Mouse (Mus musculus) kidney, postnatal 0 days (tissue): Measurements from ENCODE around the gene Hdac10. TPM values are rescaled to one million over a fixed set of nuclear protein-coding genes. Genes with fewer than 3 reads are reported as not detected.

ENCODE experiments used
- ATAC-seq: fragments of 200-750 bp; cut with Nextera tagmentation; replicated peaks from 2 replicates; pipeline ENCODE4 v1.8.0; 2017; ENCODE audit warnings: low read depth, moderate number of reproducible peaks, moderate TSS enrichment, moderate library complexity; ENCODE audit not compliant: low FRiP score
- DNase-seq: peaks from one replicate; pipeline ENCODE4 v3.0.0-alpha.2; 2016; ENCODE audit warnings: low spot score
- H3K27ac ChIP-seq: fragments of 300-500 bp; sonication (generic); 2 replicates; pipeline ENCODE4 v1.5.1; 2014; ENCODE audit warnings: mild to moderate bottlenecking
- H3K27me3 ChIP-seq: fragments of 300-500 bp; sonication (generic); 2 replicates; pipeline ENCODE4 v1.6.1; 2014; ENCODE audit warnings: low read length, mixed read lengths; ENCODE audit not compliant: insufficient read depth
- H3K36me3 ChIP-seq: fragments of 300-500 bp; sonication (generic); 2 replicates; pipeline ENCODE4 v1.6.1; 2014; ENCODE audit warnings: low read length, mixed read lengths; ENCODE audit not compliant: insufficient read depth
- H3K4me1 ChIP-seq: fragments of 300-500 bp; sonication (generic); replicated peaks from 2 replicates; pipeline ENCODE4 v1.6.1; 2014; ENCODE audit warnings: antibody characterized with exemption, low read length, mixed read lengths; ENCODE audit not compliant: insufficient read depth
- H3K4me2 ChIP-seq: fragments of 300-500 bp; sonication (generic); 2 replicates; pipeline ENCODE4 v1.6.1; 2014; ENCODE audit warnings: mild to moderate bottlenecking, low read length, moderate library complexity, mixed read lengths
- H3K4me3 ChIP-seq: fragments of 300-500 bp; sonication (generic); replicated peaks from 2 replicates; pipeline ENCODE4 v1.5.1; 2014; ENCODE audit warnings: low read depth, low read length
- H3K9ac ChIP-seq: fragments of 300-500 bp; sonication (generic); 2 replicates; pipeline ENCODE4 v1.6.1; 2014; ENCODE audit warnings: low read depth, low read length
- H3K9me3 ChIP-seq: fragments of 300-500 bp; sonication (generic); replicated peaks from 2 replicates; pipeline ENCODE4 v1.6.1; 2016; ENCODE audit warnings: low read length, inconsistent platforms, mixed read lengths
- CTCF ChIP-seq: IDR thresholded peaks from 2 replicates; pipeline ENCODE4 v1.5.1; 2016; ENCODE audit warnings: antibody characterized with exemption, low read depth, mild to moderate bottlenecking, moderate library complexity
- WGBS: fragments of 180-500 bp; shearing (Covaris S2); extraction: QIAGEN DNeasy Blood & Tissue Kit; methylation state at CpG from one replicate; pipeline ENCODE4 v1.1.7; 2014; 5-methylcytosine and 5-hydroxymethylcytosine counted together
- microRNA-seq: library from miRNA; unstranded; fragments of <30 nt; microRNA quantifications from one replicate; pipeline ENCODE4, GENCODE M21; 2016
- polyA plus RNA-seq: library from polyadenylated mRNA; unstranded; fragments of >200 nt; fragmentation: Nextera tagmentation; extraction: Ambion mirVana; gene quantifications from 2 replicates; pipeline ENCODE4 v1.2.1, GENCODE M21; 2015

Gene Hdac10
- polyA plus RNA-seq, 1 experiment from 2014 or later, result 13.2 TPM

DNA sequence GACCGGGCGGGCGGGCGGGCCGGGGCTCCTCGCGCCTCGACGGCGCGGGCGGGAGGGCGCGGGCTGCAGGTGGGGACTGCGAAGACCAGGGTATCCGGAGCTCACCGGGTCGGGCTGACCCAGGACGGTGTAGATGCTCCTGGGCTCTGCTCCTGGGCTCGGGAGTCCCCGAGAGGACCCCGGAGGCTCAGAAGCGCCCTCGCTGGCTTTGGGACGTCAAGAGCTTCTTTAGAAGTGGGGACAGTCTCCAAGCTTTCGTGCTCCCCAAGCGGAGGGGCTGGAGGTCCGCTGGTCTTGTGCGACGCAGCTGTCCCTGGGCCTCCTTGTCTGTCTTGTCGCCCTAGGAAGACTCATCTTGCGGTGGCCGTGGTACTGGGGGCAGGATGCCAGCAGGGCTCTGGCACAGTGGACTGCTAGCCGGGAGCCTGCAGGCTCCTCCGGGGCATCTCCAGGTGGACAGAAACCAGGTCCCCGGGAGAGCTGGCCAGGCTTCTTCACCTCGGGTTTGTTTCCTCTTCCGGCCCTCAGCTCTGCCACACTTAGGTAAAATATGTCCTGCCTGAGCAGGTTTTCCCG lies 52.3 kb downstream of the Hdac10 start:
- Histone ChIP-seq H3K4me1 (peaks cover 20% of the 10 kb centered on the region), H3K9me3 (no peaks in the 10 kb centered on the region), H3K36me3 (peaks cover 9% of the 10 kb centered on the region; the same call in 1 of the 2 replicates), H3K27ac (peak overlapping the region; percentile 93), H3K4me2 (peak overlapping the region; percentile 67), H3K9ac (peak overlapping the region; percentile 92), H3K27me3 (no peaks in the 10 kb centered on the region), H3K4me3 (peak overlapping the region; percentile 81)
- WGBS, result under 1% methylated on average over 25 of the region's 39 CpGs
- no peak for TF ChIP-seq CTCF
- peak; percentile 58 for DNase-seq
- ATAC-seq, result 0 out of 2 replicates have a peak, but pooled peaks have one; percentile 0

DNA sequence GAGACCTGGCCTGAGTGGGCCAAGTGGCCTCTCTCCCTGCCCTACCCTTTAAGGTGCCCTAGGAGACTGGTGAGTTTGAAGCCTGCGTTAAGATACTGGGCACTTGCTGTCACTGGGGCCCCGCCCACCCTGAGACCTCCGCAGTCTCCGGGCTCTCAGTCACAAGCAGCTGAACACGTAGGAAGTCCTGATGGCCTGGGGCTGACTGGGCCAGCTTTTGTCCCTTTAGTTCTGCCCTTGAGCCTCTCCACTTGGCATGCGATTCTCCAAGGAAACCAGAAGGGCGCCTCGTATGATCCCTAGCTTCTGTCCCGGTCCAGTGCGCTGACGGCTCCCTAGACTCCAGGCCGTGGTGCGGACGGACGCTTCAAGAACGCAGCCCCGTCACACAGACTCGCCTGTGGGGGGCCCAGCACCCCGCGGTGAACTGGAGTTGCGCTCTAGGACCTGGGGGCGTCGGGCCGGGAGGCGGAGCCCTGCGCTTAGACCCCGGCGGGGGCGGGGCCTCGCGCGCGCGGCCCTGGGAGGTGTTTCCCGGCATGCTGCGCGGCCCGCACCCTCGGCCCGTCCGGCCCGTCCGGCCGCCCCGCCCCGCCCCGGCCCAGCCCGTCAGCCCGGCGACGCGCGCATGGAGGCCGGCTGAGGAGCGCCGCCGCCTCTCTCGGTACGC lies 52.9 kb downstream of the Hdac10 start:
- ATAC-seq, result peak; percentile 91

DNA sequence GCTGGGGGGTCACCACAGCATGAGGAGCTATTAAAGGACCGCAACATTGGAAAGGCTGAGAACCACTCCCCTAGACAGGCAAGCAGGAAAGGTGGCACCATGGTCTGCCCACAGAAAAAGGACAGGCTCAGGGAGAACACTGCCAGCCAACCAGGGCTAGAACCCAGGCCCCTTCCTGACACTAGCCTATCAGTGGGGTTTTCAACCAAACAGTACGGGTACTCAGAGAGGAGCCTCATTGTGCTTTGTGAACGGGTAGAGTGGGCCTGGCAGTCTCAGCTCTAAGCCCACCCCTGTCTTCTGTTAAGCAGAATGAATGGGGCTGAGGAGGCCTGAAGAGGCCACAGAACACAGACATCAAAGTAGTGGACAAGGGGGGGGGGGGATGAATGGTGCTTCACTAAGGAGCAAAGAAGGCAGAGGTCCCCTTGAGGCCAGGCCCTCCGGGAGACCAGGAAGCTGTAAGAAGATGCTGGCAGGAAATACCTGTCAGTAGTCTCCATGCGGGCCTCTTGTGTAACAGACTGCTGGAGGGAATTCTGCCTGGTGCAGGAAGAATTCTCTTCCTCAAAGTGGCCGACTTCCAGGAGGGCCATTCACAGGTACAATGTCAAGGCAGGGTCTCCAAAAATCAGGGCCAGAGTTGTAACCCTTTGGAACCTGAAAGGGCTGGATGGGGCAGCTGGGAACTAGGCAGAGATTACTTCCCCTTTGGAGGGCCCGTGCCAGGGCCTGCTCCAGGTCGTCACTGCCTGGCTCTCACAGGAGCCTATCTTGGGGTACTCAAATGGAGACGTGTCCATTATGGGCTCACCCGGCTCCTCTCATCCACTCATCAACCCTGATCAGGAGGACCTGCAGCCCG lies 53.7 kb downstream of the Hdac10 start, which contains the start of gene Trabd:
TSS of gene Trabd (plus strand) at position 512 of the 865 bp plus-strand sequence.
- H3K4me2 ChIP-seq, result peak within 1 kb of the TSS; percentile 67
- H3K4me1 ChIP-seq, result peaks cover 20% of the 10 kb centered on the region
- peak within 1 kb of the TSS; percentile 93 for H3K27ac ChIP-seq
- DNase-seq (no peak), ATAC-seq (0 out of 2 replicates have a peak, but pooled peaks have one; percentile 6)
- H3K4me3 ChIP-seq, result peak within 1 kb of the TSS; percentile 81
- no peaks in the 10 kb centered on the region for H3K27me3 ChIP-seq
- peak within 1 kb of the TSS; percentile 92 for H3K9ac ChIP-seq
- 0 out of 2 replicates have a peak, but pooled peaks cover 1% of the 10 kb centered on the region for H3K36me3 ChIP-seq
- TF ChIP-seq CTCF, result no peak
- WGBS, result 17% methylated on average over 11 of the region's 11 CpGs
- H3K9me3 ChIP-seq, result no peaks in the 10 kb centered on the region

More for the DNA sequence above, 52.9 kb downstream of the Hdac10 start:
- H3K9ac ChIP-seq, result peak overlapping the region; percentile 92
- H3K4me3 ChIP-seq, result peak overlapping the region; percentile 81
- H3K4me1 ChIP-seq, result peaks cover 20% of the 10 kb centered on the region
- no peaks in the 10 kb centered on the region for H3K9me3 ChIP-seq
- peak; percentile 95 for DNase-seq
- no peaks in the 10 kb centered on the region for H3K27me3 ChIP-seq
- TF ChIP-seq CTCF, result no peak
- peak overlapping the region; percentile 67 for H3K4me2 ChIP-seq
- WGBS, result under 1% methylated on average over 54 of the region's 59 CpGs
- peak overlapping the region; percentile 93 for H3K27ac ChIP-seq
- H3K36me3 ChIP-seq, result peaks cover 3% of the 10 kb centered on the region; the same call in 1 of the 2 replicates

- Histone ChIP-seq H3K4me3 (no peak overlapping the region), H3K27ac (no peak overlapping the region), H3K27me3 (no peaks in the 10 kb centered on the region), H3K9ac (0 out of 2 replicates have a peak overlapping the region, but pooled peaks have one; percentile 92), H3K4me1 (peaks cover 20% of the 10 kb centered on the region), H3K4me2 (no peak overlapping the region), H3K9me3 (no peaks in the 10 kb centered on the region), H3K36me3 (no peaks in the 10 kb centered on the region)
- ATAC-seq (no peak), DNase-seq (no peak)
- no peak for TF ChIP-seq CTCF
- 82% methylated on average over 10 of the region's 10 CpGs for WGBS
Observed at GRCm38 (mm10) chr15:89073993-89074603, 54.4 kb downstream of the Hdac10 start.

Small RNA genes lying within 50 kb of the gene (microRNA-seq; reads per million reads assigned to microRNA genes)
- not detected for gene Mir7118

Other genes starting within 250 kb of the Hdac10 start
- not detected in 2 replicates for gene Ttll8, start 174.3 kb downstream of the Hdac10 start, polyA plus RNA-seq
- 0.07 TPM in 1 of 2 replicates, not detected in the other for gene Mlc1, start 149.7 kb downstream of the Hdac10 start, polyA plus RNA-seq
- gene Mov10l1, start 145.8 kb downstream of the Hdac10 start, polyA plus RNA-seq, result not detected in 2 replicates
- 0.04 and 0.05 TPM in 2 replicates for gene Panx2, start 69.0 kb downstream of the Hdac10 start, polyA plus RNA-seq
- gene Trabd, start 53.6 kb downstream of the Hdac10 start, polyA plus RNA-seq, result 48.9 and 50.3 TPM in 2 replicates
- gene Selenoo, start 39.6 kb downstream of the Hdac10 start, polyA plus RNA-seq, result 18.3 and 21.3 TPM in 2 replicates
- 6.6 and 7.4 TPM in 2 replicates for gene Tubgcp6, start 5.6 kb downstream of the Hdac10 start, polyA plus RNA-seq
- 12.3 and 13.5 TPM in 2 replicates for gene Mapk12, start 12.0 kb upstream of the Hdac10 start, polyA plus RNA-seq
- gene Mapk11, start 20.9 kb upstream of the Hdac10 start, polyA plus RNA-seq, result 7.5 and 9.3 TPM in 2 replicates
- 126 and 130 TPM in 2 replicates for gene Plxnb2, start 52.1 kb upstream of the Hdac10 start, polyA plus RNA-seq
- gene Dennd6b, start 67.8 kb upstream of the Hdac10 start, polyA plus RNA-seq, result 10.4 and 11.7 TPM in 2 replicates
- gene Ppp6r2, start 82.9 kb upstream of the Hdac10 start, polyA plus RNA-seq, result 25.9 and 26.8 TPM in 2 replicates
- gene Sbf1, start 186.6 kb upstream of the Hdac10 start, polyA plus RNA-seq, result 30.0 and 37.2 TPM in 2 replicates
- 1.5 and 2.0 TPM in 2 replicates for gene Adm2, start 194.0 kb upstream of the Hdac10 start, polyA plus RNA-seq
- 119 and 185 TPM in 2 replicates for gene Miox, start 205.7 kb upstream of the Hdac10 start, polyA plus RNA-seq
- gene Lmf2, start 227.0 kb upstream of the Hdac10 start, polyA plus RNA-seq, result 46.1 and 48.1 TPM in 2 replicates
- gene Ncaph2, start 227.0 kb upstream of the Hdac10 start, polyA plus RNA-seq, result 100 and 108 TPM in 2 replicates
- 11.7 and 12.6 TPM in 2 replicates for gene Sco2, start 245.1 kb upstream of the Hdac10 start, polyA plus RNA-seq
- 1.7 and 2.1 TPM in 2 replicates for gene Tymp, start 248.3 kb upstream of the Hdac10 start, polyA plus RNA-seq